Mouse (Mus musculus) thymus, postnatal 0 days (tissue): ENCODE data around the gene Fam131a. TPM values are rescaled to one million over a fixed set of nuclear protein-coding genes. Genes with fewer than 3 reads are reported as not detected.

ENCODE experiments used
- DNase-seq: peaks from one replicate; pipeline ENCODE4 v3.0.0-alpha.2; 2015; ENCODE audit warnings: low spot score
- polyA plus RNA-seq: library from polyadenylated mRNA; unstranded; fragments of >200 nt; fragmentation: Nextera tagmentation; extraction: Ambion mirVana; gene quantifications from 2 replicates; pipeline ENCODE4 v1.2.1, GENCODE M21; 2015

Gene Fam131a
- polyA plus RNA-seq, 1 experiment from 2014 or later = 2.3 TPM

GRCm38 (mm10) chr16:20739845-20740244 lies 46.8 kb downstream of the Fam131a start:
- no peak for DNase-seq

- DNase-seq = no peak
Measured at GRCm38 (mm10) chr16:20746641-20747040, 53.6 kb downstream of the Fam131a start.

- DNase-seq = no peak
Measured at GRCm38 (mm10) chr16:20750518-20750917, 57.5 kb downstream of the Fam131a start.

Other genes starting within 250 kb of the Fam131a start
- gene Eif2b5, start 194.4 kb upstream of the Fam131a start, polyA plus RNA-seq = 91.5 and 92.0 TPM in 2 replicates
- gene Dvl3, start 176.3 kb upstream of the Fam131a start, polyA plus RNA-seq = 4.7 and 5.3 TPM in 2 replicates
- gene Ap2m1, start 157.8 kb upstream of the Fam131a start, polyA plus RNA-seq = 397 and 421 TPM in 2 replicates
- 50.8 and 63.7 TPM in 2 replicates for gene Abcf3, start 144.7 kb upstream of the Fam131a start, polyA plus RNA-seq
- gene Vwa5b2, start 103.8 kb upstream of the Fam131a start, polyA plus RNA-seq = not detected in 2 replicates
- gene Eef1akmt4, start 81.6 kb upstream of the Fam131a start, polyA plus RNA-seq = 26.4 and 32.3 TPM in 2 replicates
- gene Gm49333, start 81.6 kb upstream of the Fam131a start, polyA plus RNA-seq = not detected in 2 replicates
- 22.9 and 28.4 TPM in 2 replicates for gene Alg3, start 81.5 kb upstream of the Fam131a start, polyA plus RNA-seq
- 0.48 and 0.52 TPM in 2 replicates for gene Camk2n2, start 72.0 kb upstream of the Fam131a start, polyA plus RNA-seq
- gene Ece2, start 63.4 kb upstream of the Fam131a start, polyA plus RNA-seq = 0.08 and 0.23 TPM in 2 replicates
- 264 TPM in 2 replicates for gene Psmd2, start 41.6 kb upstream of the Fam131a start, polyA plus RNA-seq
- 105 and 110 TPM in 2 replicates for gene Eif4g1, start 24.9 kb upstream of the Fam131a start, polyA plus RNA-seq
- gene Polr2h, start 24.4 kb downstream of the Fam131a start, polyA plus RNA-seq = 116 and 117 TPM in 2 replicates
- gene Clcn2, start 24.5 kb downstream of the Fam131a start, polyA plus RNA-seq = 5.3 and 7.1 TPM in 2 replicates
- gene Chrd, start 39.9 kb downstream of the Fam131a start, polyA plus RNA-seq = 0.91 and 1.3 TPM in 2 replicates
- 0.12 and 0.26 TPM in 2 replicates for gene Thpo, start 41.3 kb downstream of the Fam131a start, polyA plus RNA-seq